Mouse (Mus musculus) gastrocnemius, postnatal 10 days (tissue): Measurements from ENCODE around the gene Zfp358. TPM values are rescaled to one million over a fixed set of nuclear protein-coding genes. Genes with fewer than 3 reads are reported as not detected.
A peak's percentile ranks its signal among the peaks of the same experiment; 100 is the strongest.

Source experiments
- DNase-seq: peaks from one replicate; pipeline ENCODE4 v3.0.0; 2021; ENCODE audit warnings: mixed read lengths
- total RNA-seq, 2 experiments: library from RNA; stranded (reverse); gene quantifications; 2 replicates each; pipeline ENCODE4 v1.2.3; 2021

Gene Zfp358
- total RNA-seq, 2 experiments from 2014 or later: 16.0 to 18.7 TPM

- no peak for DNase-seq
Measured at GRCm38 (mm10) chr8:3499751-3500150, 6.8 kb downstream of the Zfp358 start.

- DNase-seq: peak; percentile 98
Measured at GRCm38 (mm10) chr8:3500235-3501090, 7.5 kb downstream of the Zfp358 start, which contains the start of gene Mcoln1. Gene Mcoln1 (plus strand): TSS chr8:3500457.

- DNase-seq: no peak
Measured at GRCm38 (mm10) chr8:3502217-3502616, 9.3 kb downstream of the Zfp358 start.

- no peak for DNase-seq
Measured at GRCm38 (mm10) chr8:3507979-3508754, 15.2 kb downstream of the Zfp358 start.

- no peak for DNase-seq
Measured at GRCm38 (mm10) chr8:3514681-3515247, 21.8 kb downstream of the Zfp358 start.

GRCm38 (mm10) chr8:3515260-3515671 lies 22.3 kb downstream of the Zfp358 start, which contains the start of gene Pnpla6:
Gene Pnpla6 (plus strand): TSS chr8:3515384.
- peak; percentile 84 for DNase-seq

- DNase-seq: peak; percentile 22
Measured at GRCm38 (mm10) chr8:3515771-3516417, 23.0 kb downstream of the Zfp358 start.

- DNase-seq: peak; percentile 83
Measured at GRCm38 (mm10) chr8:3516450-3517116, 23.6 kb downstream of the Zfp358 start.

- no peak for DNase-seq
Measured at GRCm38 (mm10) chr8:3517117-3517495, 24.2 kb downstream of the Zfp358 start.

GRCm38 (mm10) chr8:3522007-3522697 lies 29.2 kb downstream of the Zfp358 start:
- no peak for DNase-seq

GRCm38 (mm10) chr8:3530816-3531215 lies 37.9 kb downstream of the Zfp358 start:
- no peak for DNase-seq

GRCm38 (mm10) chr8:3531936-3532335 lies 39.0 kb downstream of the Zfp358 start:
- DNase-seq: no peak

GRCm38 (mm10) chr8:3536053-3536841 lies 43.3 kb downstream of the Zfp358 start:
- no peak for DNase-seq

GRCm38 (mm10) chr8:3536940-3537339 lies 44.0 kb downstream of the Zfp358 start:
- DNase-seq: no peak

- no peak for DNase-seq
Measured at GRCm38 (mm10) chr8:3537666-3538065, 44.7 kb downstream of the Zfp358 start.

GRCm38 (mm10) chr8:3539146-3539545 lies 46.2 kb downstream of the Zfp358 start:
- no peak for DNase-seq

GRCm38 (mm10) chr8:3540076-3540475 lies 47.1 kb downstream of the Zfp358 start:
- DNase-seq: no peak

- no peak for DNase-seq
Measured at GRCm38 (mm10) chr8:3546511-3546910, 53.6 kb downstream of the Zfp358 start.
